In the genomic region with DNA sequence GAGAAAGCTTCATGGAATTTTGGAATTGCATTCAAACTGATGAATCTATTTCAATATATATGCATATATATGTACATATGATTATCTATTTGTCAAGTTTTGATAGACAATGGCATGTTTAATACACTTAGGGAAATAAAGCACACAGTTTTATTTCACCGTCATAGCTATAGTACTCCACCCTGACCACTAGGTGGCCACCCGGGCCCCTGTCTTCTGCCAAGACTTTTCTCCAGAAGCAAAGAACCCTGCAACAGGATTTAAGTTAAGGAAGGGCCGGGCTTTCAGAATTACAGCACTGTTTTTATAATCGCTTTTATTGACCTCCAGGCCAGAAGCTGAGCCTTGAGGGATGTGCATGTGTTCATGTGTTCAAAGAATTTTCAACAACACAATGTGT, we compare ENCODE assay signal across 8 mouse cellular contexts.
DNase-seq lines count a peak whose midpoint lies in the region; ATAC-seq and TF ChIP-seq lines count a peak whose summit lies in the region.
"Had no signal": no experiment of that assay in that cellular context is flagged by ENCODE, and none has a peak within 500 bp of the region (broad histone marks: within the 10 kb centered on the region; RNA-seq: fewer than 3 reads in every experiment).

No protein-coding gene starts in this region.

- no peak for ATAC-seq in liver, embryonic 12.5 days
- ATAC-seq in Patski, result no peak
- ATAC-seq in common myeloid progenitor, adult 5-6 weeks (replicated peaks; ENCODE audit: low read depth, poor library complexity, severe bottlenecking), result peak; percentile 69; the same call in 1 of the 2 replicates
- ATAC-seq in hindbrain, embryonic 16.5 days, result peak; percentile 34; the same call in 1 of the 2 replicates
- ATAC-seq in megakaryocyte-erythroid progenitor cell, adult 5-6 weeks (replicated peaks; ENCODE audit: low FRiP score, low TSS enrichment, poor library complexity, severe bottlenecking), result peak; percentile 80

- no peak overlapping the region for H3K4me2 ChIP-seq in liver, embryonic 12.5 days
- no peak overlapping the region for H3K4me2 ChIP-seq in hindbrain, embryonic 16.5 days (ENCODE audit: low read length)
- H3K4me2 ChIP-seq: lung, embryonic 15.5 days had no signal

- no peak overlapping the region for H3K9ac ChIP-seq in liver, embryonic 12.5 days
- no peak overlapping the region for H3K9ac ChIP-seq in hindbrain, embryonic 16.5 days (ENCODE audit: low read depth, low read length)
- H3K9ac ChIP-seq: lung, embryonic 15.5 days had no signal

- WGBS in liver, embryonic 12.5 days (ENCODE audit: insufficient replicate concordance), result 20% methylated on average over 4 of the region's 4 CpGs
- 29% methylated on average over 4 of the region's 4 CpGs for WGBS in hindbrain, embryonic 16.5 days

- no peaks in the 10 kb centered on the region for H3K9me3 ChIP-seq in liver, embryonic 12.5 days (replicated peaks)
- H3K9me3 ChIP-seq in hindbrain, embryonic 16.5 days (ENCODE audit: control insufficient read depth, low read length), result no peaks in the 10 kb centered on the region
- H3K9me3 ChIP-seq: lung, embryonic 15.5 days had no signal

- no peaks in the 10 kb centered on the region for H3K36me3 ChIP-seq in liver, embryonic 12.5 days
- H3K36me3 ChIP-seq in hindbrain, embryonic 16.5 days (ENCODE audit: control insufficient read depth, insufficient read depth, low read length), result no peaks in the 10 kb centered on the region
- H3K36me3 ChIP-seq: lung, embryonic 15.5 days had no signal

- DNase-seq in liver (peak; percentile 21), Patski (ENCODE audit: low read depth, low spot score) (no peak)
- DNase-seq in cerebellum, adult 11-12 months, result no peak

- TF ChIP-seq CTCF in Patski (IDR thresholded peaks at IDR 0.05), result peak; percentile 57

- H3K4me3 ChIP-seq in liver, embryonic 12.5 days, result no peak overlapping the region
- no peak overlapping the region for H3K4me3 ChIP-seq in hindbrain, embryonic 16.5 days (ENCODE audit: low read length)
- H3K4me3 ChIP-seq: lung, embryonic 15.5 days had no signal

- in situ Hi-C loops in Patski (cut with MboI; ENCODE audit: low pct_unique_long_range_greater_than_20kb), result no loop called here

- POLR2A ChIA-PET in Patski (lab: Charles Lee), result interaction anchor here (1.4 kb wide), 1 partner anchor 12 kb away, joined by 5 read pairs; no protein-coding TSS in a partner anchor

- H3K27me3 ChIP-seq in liver, embryonic 12.5 days (replicated peaks), result no peaks in the 10 kb centered on the region
- H3K27me3 ChIP-seq in Patski, result no peaks in the 10 kb centered on the region
- H3K27me3 ChIP-seq in hindbrain, embryonic 16.5 days (replicated peaks; ENCODE audit: control insufficient read depth, insufficient read depth, low read length), result no peaks in the 10 kb centered on the region
- H3K27me3 ChIP-seq: lung, embryonic 15.5 days had no signal

- CTCF ChIA-PET in Patski (lab: Charles Lee), result interaction anchor here (0.7 to 2.3 kb wide), 6 partner anchors 9 to 240 kb away, joined by 3 to 5 read pairs (median 3); no protein-coding TSS in a partner anchor

- no peak overlapping the region for H3K27ac ChIP-seq in liver, embryonic 12.5 days
- H3K27ac ChIP-seq in hindbrain, embryonic 16.5 days (ENCODE audit: low read depth, low read length), result no peak overlapping the region
- H3K27ac ChIP-seq: lung, embryonic 15.5 days had no signal

- H3K4me1 ChIP-seq in liver, embryonic 12.5 days, result no peaks in the 10 kb centered on the region
- no peaks in the 10 kb centered on the region for H3K4me1 ChIP-seq in hindbrain, embryonic 16.5 days (ENCODE audit: control insufficient read depth, insufficient read depth, low read depth, low read length)

Comparison
In these comparisons a context has a peak if more than half of its experiments do, and no peak if none do; other contexts are left out.
1. ATAC-seq: peak in common myeloid progenitor, adult 5-6 weeks (single experiment), hindbrain, embryonic 16.5 days (single experiment) and megakaryocyte-erythroid progenitor cell, adult 5-6 weeks (single experiment); none in liver, embryonic 12.5 days (single experiment) and Patski (single experiment).